Mouse (Mus musculus): Measurements from ENCODE around the gene Dffa.

GRCm38 (mm10) chr4:149064061-149064854, 39.7 kb upstream of the Dffa start:
- no peak for TF ChIP-seq POLR2A (IDR thresholded peaks at IDR 0.05; ENCODE audit: low read depth, low read length)
- no peak for TF ChIP-seq MAX (IDR thresholded peaks at IDR 0.05; ENCODE audit: low read length)
- TF ChIP-seq EP300 (IDR thresholded peaks at IDR 0.05; ENCODE audit: low read length), result no peak
- no peak for TF ChIP-seq CTCF (conservative IDR thresholded peaks at IDR 0.05 in 1 of 2, IDR thresholded peaks at IDR 0.05 in 1 of 2; ENCODE audit: low read depth in 2 of 2, low read length in 2 of 2)
- no peak for TF ChIP-seq MXI1 (IDR thresholded peaks at IDR 0.05; ENCODE audit: low read depth, low read length)
- TF ChIP-seq RAD21 (IDR thresholded peaks at IDR 0.05; ENCODE audit: low read depth, low read length), result no peak
- no peak for TF ChIP-seq MEF2A (IDR thresholded peaks at IDR 0.05; ENCODE audit: borderline replicate concordance, low read depth, low read length)
- TF ChIP-seq KAT2A (IDR thresholded peaks at IDR 0.05; ENCODE audit: insufficient replicate concordance, low read length), result no peak

All from CH12.LX (cell line).